Mouse (Mus musculus): ENCODE measurements around the gene Nedd8. TPM values are rescaled to one million over a fixed set of nuclear protein-coding genes. Genes with fewer than 3 reads are reported as not detected.

Nedd8 gene
- polyA plus RNA-seq, 2 experiments: 168 to 286 TPM

- H3K27ac ChIP-seq: no peak overlapping the region
- no peak overlapping the region for H3K4me3 ChIP-seq (ENCODE audit: insufficient read depth in 1 of 2, low read depth in 2 of 2, low read length in 2 of 2)
- no peaks in the 10 kb centered on the region for H3K27me3 ChIP-seq (ENCODE audit: control insufficient read depth, insufficient read depth, low read length)
- DNase-seq (ENCODE audit: low read depth in 3 of 3, low spot score in 3 of 3): no peak
- no peak overlapping the region for H3K4me2 ChIP-seq (ENCODE audit: low read depth)
- H3K36me3 ChIP-seq (replicated peaks; ENCODE audit: control insufficient read depth, insufficient read depth, low read depth): peaks cover under 1% of the 10 kb centered on the region
- TF ChIP-seq EP300 (IDR thresholded peaks at IDR 0.05; ENCODE audit: low read depth) (no peak), CTCF (IDR thresholded peaks at IDR 0.05; ENCODE audit: low read depth) (no peak)
- ATAC-seq (ENCODE audit: insufficient read depth): no peak
- WGBS (ENCODE audit: insufficient replicate concordance): 69% methylated on average over 3 of the region's 3 CpGs
- no peaks in the 10 kb centered on the region for H3K9me3 ChIP-seq (ENCODE audit: control insufficient read depth, low read length)
- peaks cover 8 to 9% of the 10 kb centered on the region in 2 experiments; a peak in 3 of 4 replicates for H3K4me1 ChIP-seq (replicated peaks; ENCODE audit: control insufficient read depth in 2 of 2, insufficient read depth in 2 of 2, low read length in 1 of 2)
- H3K9ac ChIP-seq (replicated peaks): no peak overlapping the region
Observed at GRCm38 (mm10) chr14:55656935-55657334, 15.0 kb downstream of the Nedd8 start.

GRCm38 (mm10) chr14:55651528-55651927 lies 20.4 kb downstream of the Nedd8 start:
- WGBS (ENCODE audit: insufficient replicate concordance): 76% methylated on average over 7 of the region's 7 CpGs
- Histone ChIP-seq H3K4me2 (ENCODE audit: low read depth) (no peak overlapping the region), H3K9me3 (ENCODE audit: control insufficient read depth, low read length) (no peaks in the 10 kb centered on the region), H3K27me3 (ENCODE audit: control insufficient read depth, insufficient read depth, low read length) (no peaks in the 10 kb centered on the region), H3K4me1 (replicated peaks; ENCODE audit: control insufficient read depth in 2 of 2, insufficient read depth in 2 of 2, low read length in 1 of 2) (no peaks in the 10 kb centered on the region), H3K36me3 (replicated peaks; ENCODE audit: control insufficient read depth, insufficient read depth, low read depth) (no peaks in the 10 kb centered on the region), H3K9ac (replicated peaks) (no peak overlapping the region), H3K27ac (no peak overlapping the region), H3K4me3 (ENCODE audit: insufficient read depth in 1 of 2, low read depth in 2 of 2, low read length in 2 of 2) (no peak overlapping the region)
- ATAC-seq (ENCODE audit: insufficient read depth) (no peak), DNase-seq (ENCODE audit: low read depth in 3 of 3, low spot score in 3 of 3) (no peak)
- no peak for TF ChIP-seq CTCF (IDR thresholded peaks at IDR 0.05; ENCODE audit: low read depth)
- TF ChIP-seq EP300 (IDR thresholded peaks at IDR 0.05; ENCODE audit: low read depth): no peak

- H3K4me1 ChIP-seq (replicated peaks; ENCODE audit: control insufficient read depth in 2 of 2, insufficient read depth in 2 of 2, low read length in 1 of 2): peaks cover 2 to 5% of the 10 kb centered on the region in 2 experiments
- H3K4me2 ChIP-seq (ENCODE audit: low read depth): no peak within 1 kb of the TSS
- H3K27me3 ChIP-seq (ENCODE audit: control insufficient read depth, insufficient read depth, low read length): no peaks in the 10 kb centered on the region
- ATAC-seq (ENCODE audit: insufficient read depth) (no peak), DNase-seq (ENCODE audit: low read depth in 3 of 3, low spot score in 3 of 3) (no peak)
- no peak for TF ChIP-seq CTCF (IDR thresholded peaks at IDR 0.05; ENCODE audit: low read depth)
- no peak for TF ChIP-seq EP300 (IDR thresholded peaks at IDR 0.05; ENCODE audit: low read depth)
- H3K9ac ChIP-seq (replicated peaks): no peak within 1 kb of the TSS
- WGBS (ENCODE audit: insufficient replicate concordance): 91% methylated on average over 2 of the region's 2 CpGs
- no peaks in the 10 kb centered on the region for H3K36me3 ChIP-seq (replicated peaks; ENCODE audit: control insufficient read depth, insufficient read depth, low read depth)
- no peak within 1 kb of the TSS for H3K27ac ChIP-seq
- no peaks in the 10 kb centered on the region for H3K9me3 ChIP-seq (ENCODE audit: control insufficient read depth, low read length)
- H3K4me3 ChIP-seq (ENCODE audit: insufficient read depth in 1 of 2, low read depth in 2 of 2, low read length in 2 of 2): no peak within 1 kb of the TSS
Observed at GRCm38 (mm10) chr14:55649884-55650283, 22.0 kb downstream of the Nedd8 start, which contains the start of gene Tssk4. Tssk4 (plus strand) TSS chr14:55650184.

GRCm38 (mm10) chr14:55644261-55644888 lies 27.5 kb downstream of the Nedd8 start:
- TF ChIP-seq EP300 (IDR thresholded peaks at IDR 0.05; ENCODE audit: low read depth) (no peak), CTCF (IDR thresholded peaks at IDR 0.05; ENCODE audit: low read depth) (no peak)
- Histone ChIP-seq H3K4me2 (ENCODE audit: low read depth) (peak overlapping the region; percentile 74), H3K4me1 (replicated peaks; ENCODE audit: control insufficient read depth in 2 of 2, insufficient read depth in 2 of 2, low read length in 1 of 2) (peaks cover 17 to 22% of the 10 kb centered on the region in 2 experiments), H3K9ac (replicated peaks) (peak overlapping the region; percentile 89), H3K27me3 (ENCODE audit: control insufficient read depth, insufficient read depth, low read length) (no peaks in the 10 kb centered on the region), H3K27ac (peak overlapping the region; percentile 71), H3K36me3 (replicated peaks; ENCODE audit: control insufficient read depth, insufficient read depth, low read depth) (peaks cover 16% of the 10 kb centered on the region), H3K9me3 (ENCODE audit: control insufficient read depth, low read length) (no peaks in the 10 kb centered on the region), H3K4me3 (ENCODE audit: insufficient read depth in 1 of 2, low read depth in 2 of 2, low read length in 2 of 2) (peak overlapping the region; percentile 90 to 92)
- WGBS (ENCODE audit: insufficient replicate concordance): 21% methylated on average over 17 of the region's 17 CpGs
- DNase-seq (ENCODE audit: low read depth in 3 of 3, low spot score in 3 of 3) (no peak), ATAC-seq (ENCODE audit: insufficient read depth) (no peak)

- 0 out of 2 replicates have a peak, but pooled peaks have one; percentile 11 for TF ChIP-seq CTCF (IDR thresholded peaks at IDR 0.05; ENCODE audit: low read depth)
- TF ChIP-seq EP300 (IDR thresholded peaks at IDR 0.05; ENCODE audit: low read depth): peak; percentile 63
- Histone ChIP-seq H3K9ac (replicated peaks) (peak within 1 kb of the TSS; percentile 89), H3K36me3 (replicated peaks; ENCODE audit: control insufficient read depth, insufficient read depth, low read depth) (peaks cover 25% of the 10 kb centered on the region), H3K4me3 (ENCODE audit: insufficient read depth in 1 of 2, low read depth in 2 of 2, low read length in 2 of 2) (peak within 1 kb of the TSS; percentile 90 to 92), H3K27ac (peak within 1 kb of the TSS; percentile 71), H3K4me1 (replicated peaks; ENCODE audit: control insufficient read depth in 2 of 2, insufficient read depth in 2 of 2, low read length in 1 of 2) (peaks cover 17 to 22% of the 10 kb centered on the region in 2 experiments), H3K27me3 (ENCODE audit: control insufficient read depth, insufficient read depth, low read length) (no peaks in the 10 kb centered on the region), H3K9me3 (ENCODE audit: control insufficient read depth, low read length) (no peaks in the 10 kb centered on the region), H3K4me2 (ENCODE audit: low read depth) (peak within 1 kb of the TSS; percentile 74)
- under 1% methylated on average over 89 of the region's 89 CpGs for WGBS (ENCODE audit: insufficient replicate concordance)
- ATAC-seq (ENCODE audit: insufficient read depth) (peak; percentile 87), DNase-seq (ENCODE audit: low read depth in 3 of 3, low spot score in 3 of 3) (peak; percentile 62 to 73 (median 68))
Observed at GRCm38 (mm10) chr14:55643060-55643907, 28.6 kb downstream of the Nedd8 start, which contains the start of gene Tm9sf1. Tm9sf1 (minus strand) TSS chr14:55643806.

Measured in liver, embryonic 14.5 days (tissue).